Mouse (Mus musculus) lung, postnatal 25 days (tissue): Measurements from ENCODE around the gene Arhgap30.

Experiments
- DNase-seq: peaks from one replicate; pipeline ENCODE4 v3.0.0; 2022; ENCODE audit warnings: low spot score

The Arhgap30 gene

DNA sequence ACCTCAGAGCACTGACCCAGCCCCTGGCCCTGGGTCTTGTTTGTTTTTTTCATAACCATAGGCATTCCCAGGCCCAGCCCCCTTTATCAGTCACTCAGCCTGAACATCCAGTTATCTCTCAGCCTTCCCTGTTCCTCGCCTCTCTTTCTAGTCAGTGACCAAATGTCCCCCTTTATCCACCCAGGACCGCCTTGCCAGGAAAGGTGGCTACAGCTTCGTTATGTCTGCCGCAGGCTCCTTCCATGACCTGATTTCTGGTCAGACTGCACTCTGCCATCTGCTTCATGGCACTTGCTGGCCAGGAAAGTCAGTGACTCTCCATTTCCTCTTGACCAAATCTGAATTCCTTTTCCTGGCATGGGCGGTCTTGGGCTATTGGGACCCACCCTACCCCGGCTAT lies 10.5 kb upstream of the Arhgap30 start:
- DNase-seq, result no peak

DNA sequence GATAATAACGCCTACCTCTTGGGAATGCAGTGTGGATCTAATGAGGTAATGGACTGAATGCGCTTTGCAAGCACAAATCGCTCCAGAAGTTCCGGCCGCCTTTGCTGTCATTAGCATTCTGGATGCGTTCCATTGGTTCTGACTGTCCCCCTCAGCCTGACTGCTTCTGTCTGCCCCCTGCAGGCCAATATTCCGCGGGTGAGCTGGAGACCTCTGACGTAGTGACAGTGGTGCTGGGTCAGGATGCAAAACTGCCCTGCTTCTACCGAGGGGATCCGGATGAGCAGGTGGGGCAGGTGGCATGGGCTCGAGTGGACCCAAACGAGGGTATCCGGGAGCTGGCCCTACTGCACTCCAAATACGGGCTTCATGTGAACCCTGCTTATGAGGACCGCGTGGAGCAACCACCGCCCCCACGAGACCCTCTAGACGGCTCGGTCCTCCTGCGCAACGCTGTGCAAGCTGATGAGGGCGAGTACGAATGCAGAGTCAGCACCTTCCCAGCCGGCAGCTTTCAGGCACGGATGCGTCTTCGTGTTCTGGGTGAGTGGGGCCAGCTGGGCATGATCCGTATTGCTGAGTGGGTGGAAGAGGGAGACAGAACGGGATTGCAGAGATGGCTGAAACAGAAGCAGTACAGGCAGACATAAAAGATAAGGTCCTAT lies 8.7 kb upstream of the Arhgap30 start:
- DNase-seq, result peak; percentile 88

- DNase-seq, result no peak
These were observed 6.6 kb upstream of the Arhgap30 start for GRCm38 (mm10) chr1:171382096-171382620.

DNA sequence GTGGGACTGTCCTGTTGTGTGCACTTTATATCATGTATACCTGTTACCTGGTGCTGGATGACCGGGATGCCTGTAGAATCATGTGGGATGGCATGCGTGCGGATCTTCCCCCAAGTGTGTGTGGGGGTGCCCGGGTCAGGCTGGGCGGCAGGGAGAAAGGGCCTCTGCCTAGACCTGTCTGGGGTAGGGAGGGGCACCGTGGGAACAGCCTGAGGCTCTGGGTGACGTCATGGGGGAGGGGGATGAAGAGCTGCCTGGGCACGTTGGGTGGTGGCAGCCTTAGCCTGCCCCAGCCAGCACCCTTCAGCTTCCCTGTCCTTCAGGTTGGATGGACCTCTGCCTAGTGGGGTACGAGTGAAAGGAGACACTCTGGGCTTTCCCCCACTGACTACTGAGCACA lies 4.4 kb upstream of the Arhgap30 start:
- no peak for DNase-seq

DNA sequence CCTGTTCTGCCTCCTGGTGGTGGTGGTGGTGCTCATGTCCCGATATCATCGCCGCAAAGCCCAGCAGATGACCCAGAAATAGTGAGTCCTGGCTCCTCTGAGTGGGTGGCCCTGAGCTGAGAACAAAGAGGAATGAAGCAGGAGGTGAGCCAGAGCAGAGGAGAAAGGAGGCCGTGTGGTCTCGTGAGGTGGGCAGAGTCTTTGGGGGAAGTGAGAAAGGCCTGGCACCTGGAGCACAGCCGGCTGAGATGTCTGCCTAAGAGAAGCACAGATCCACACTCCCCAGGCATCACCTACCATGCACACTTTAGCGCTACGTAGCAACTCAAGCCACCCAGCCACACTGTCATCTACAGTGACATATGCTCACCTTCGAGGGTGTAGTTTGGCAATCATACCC lies 3.6 kb upstream of the Arhgap30 start:
- DNase-seq, result no peak

- no peak for DNase-seq
These were observed 1.7 kb upstream of the Arhgap30 start for GRCm38 (mm10) chr1:171387099-171387498.

DNA sequence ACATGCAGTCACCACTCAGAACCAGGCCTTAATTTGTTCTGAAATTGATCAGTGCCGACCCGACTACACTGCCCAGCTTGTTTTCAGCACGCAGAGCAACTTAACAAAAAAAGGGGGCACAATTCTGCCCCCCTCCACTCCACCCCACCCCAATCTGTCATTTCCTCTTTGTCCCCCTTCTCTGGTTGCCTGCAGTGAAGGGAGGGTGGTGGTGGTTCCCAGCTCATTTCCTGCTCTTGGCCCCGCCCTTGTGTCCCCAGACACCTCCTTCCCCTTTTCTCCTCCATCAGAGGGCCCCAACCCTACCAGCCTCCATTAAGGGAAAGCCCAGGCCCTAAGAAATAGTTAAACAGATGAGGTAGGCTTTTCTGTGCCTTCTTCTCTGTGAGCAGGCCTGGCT lies 1.3 kb downstream of the Arhgap30 start:
- DNase-seq, result peak; percentile 73

DNA sequence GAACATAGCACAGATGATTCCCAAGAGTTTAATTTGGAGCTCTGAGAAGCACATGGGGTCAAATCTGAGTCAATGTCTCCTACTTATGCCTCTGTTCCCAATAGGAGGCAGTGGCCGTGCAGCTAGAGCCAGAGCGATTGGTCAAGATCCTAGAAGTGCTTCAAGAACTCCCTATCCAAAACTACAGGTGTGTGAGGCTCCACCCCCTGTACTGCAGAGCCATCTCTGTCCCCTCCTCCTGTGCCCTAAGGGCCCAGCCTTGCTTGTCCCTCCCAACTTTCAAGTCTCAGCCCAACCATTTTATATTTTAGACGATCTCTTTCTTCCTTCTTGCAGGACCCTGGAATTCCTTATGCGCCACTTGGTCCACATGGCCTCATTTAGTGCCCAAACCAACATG lies 13.1 kb downstream of the Arhgap30 start:
- no peak for DNase-seq

GRCm38 (mm10) chr1:171402991-171403390 lies 14.2 kb downstream of the Arhgap30 start:
- DNase-seq, result no peak

- DNase-seq, result no peak
These were observed 18.5 kb downstream of the Arhgap30 start for GRCm38 (mm10) chr1:171407263-171407662.

DNA sequence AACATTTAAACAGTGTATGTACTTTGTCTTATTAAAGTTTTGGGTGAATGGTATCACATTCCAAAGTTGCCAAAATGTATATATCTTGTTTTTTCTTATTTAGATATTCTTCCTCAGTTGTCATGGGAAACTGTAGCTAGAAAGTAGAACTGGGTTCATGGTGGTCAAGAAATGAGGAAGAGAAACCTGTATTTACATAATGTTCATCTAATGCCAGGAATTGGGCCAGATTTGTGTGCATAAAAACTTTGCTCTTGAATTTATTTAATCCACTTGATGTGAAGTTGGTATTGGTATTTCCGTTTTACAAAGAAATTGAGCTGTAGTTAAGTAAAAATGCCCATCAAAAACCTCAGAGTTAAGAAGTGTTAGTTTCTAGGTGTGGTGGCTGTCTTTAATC lies 21.5 kb downstream of the Arhgap30 start:
- DNase-seq, result no peak

DNA sequence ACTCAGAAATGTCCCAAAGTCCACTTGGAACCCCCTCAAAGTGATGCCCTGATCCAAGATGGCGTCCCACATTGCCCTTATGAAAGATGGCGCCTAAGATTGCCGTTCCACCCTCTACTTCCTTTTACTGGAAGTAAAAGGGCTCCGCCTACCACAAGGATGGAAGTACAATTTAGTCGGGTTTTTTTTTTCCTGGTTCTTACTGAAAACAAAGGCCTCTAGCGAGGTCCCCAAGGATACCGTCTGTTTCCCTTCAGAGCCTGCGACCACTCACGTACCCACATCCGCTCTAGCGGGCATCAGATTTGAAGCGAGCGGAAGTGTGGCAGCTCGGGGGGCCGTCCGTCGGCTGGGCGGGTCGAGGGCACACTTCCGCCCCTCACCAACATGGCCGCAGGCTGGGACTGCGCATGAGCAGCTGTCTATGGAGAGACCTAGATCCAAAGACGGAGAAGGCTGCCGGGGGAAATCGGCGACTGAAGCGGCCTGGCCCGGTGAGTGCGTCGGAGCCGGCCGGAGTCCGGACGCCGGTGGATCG lies 22.3 kb downstream of the Arhgap30 start, which contains the start of gene Usf1:
Usf1 (plus strand) TSS at position 367 of the 538 bp plus-strand sequence.
- DNase-seq, result peak; percentile 96

- DNase-seq, result no peak
These were observed 22.8 kb downstream of the Arhgap30 start for GRCm38 (mm10) chr1:171411492-171411941.

DNA sequence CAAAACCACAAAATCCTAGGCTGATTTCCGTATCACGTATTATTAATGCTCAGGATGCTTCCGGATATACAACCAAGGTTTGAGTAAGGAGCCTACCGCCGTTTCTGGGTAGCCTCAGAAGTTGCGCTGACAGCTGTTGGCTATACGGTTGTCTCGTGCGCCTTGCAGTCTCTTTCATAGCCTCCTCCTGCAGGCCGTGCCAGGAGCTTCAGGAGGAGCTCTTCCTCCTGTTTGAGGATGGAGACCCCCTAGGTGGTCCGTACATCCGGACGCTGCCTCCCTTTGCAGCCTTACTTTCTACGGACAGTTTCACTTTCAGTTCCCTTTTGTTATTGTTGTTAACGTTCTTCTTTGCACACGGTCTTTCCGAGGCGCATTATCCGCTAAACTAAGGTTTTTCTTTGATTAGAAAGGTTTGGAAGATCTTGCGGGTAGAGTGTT lies 23.3 kb downstream of the Arhgap30 start:
- peak; percentile 56 for DNase-seq

- DNase-seq, result peak; percentile 34
These were observed 23.7 kb downstream of the Arhgap30 start for GRCm38 (mm10) chr1:171412446-171412845.

DNA sequence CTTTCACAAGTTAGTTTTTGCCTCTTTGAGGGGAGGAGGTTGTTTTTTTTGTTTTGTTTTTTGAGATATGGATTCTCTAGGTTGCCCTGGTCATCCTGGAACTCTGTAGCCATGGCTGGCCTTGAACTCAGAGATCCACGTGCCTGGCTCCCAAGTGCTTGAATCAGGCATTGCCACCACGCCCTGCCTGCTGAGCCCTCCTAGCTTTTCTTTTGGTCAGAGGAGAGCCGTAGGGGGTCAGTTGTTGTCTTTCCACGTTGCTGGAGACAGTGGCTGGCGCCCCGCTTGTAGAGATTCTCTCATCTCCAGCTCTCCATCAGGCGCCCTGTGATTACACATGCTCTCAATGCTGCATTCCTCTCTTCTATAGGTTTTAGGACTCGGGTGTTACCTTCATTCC lies 24.9 kb downstream of the Arhgap30 start:
- DNase-seq, result no peak

- DNase-seq, result no peak
These were observed 29.9 kb downstream of the Arhgap30 start, which contains the start of gene Tstd1 for GRCm38 (mm10) chr1:171418660-171419059. Gene Tstd1 (plus strand): TSS chr1:171418872.

DNA sequence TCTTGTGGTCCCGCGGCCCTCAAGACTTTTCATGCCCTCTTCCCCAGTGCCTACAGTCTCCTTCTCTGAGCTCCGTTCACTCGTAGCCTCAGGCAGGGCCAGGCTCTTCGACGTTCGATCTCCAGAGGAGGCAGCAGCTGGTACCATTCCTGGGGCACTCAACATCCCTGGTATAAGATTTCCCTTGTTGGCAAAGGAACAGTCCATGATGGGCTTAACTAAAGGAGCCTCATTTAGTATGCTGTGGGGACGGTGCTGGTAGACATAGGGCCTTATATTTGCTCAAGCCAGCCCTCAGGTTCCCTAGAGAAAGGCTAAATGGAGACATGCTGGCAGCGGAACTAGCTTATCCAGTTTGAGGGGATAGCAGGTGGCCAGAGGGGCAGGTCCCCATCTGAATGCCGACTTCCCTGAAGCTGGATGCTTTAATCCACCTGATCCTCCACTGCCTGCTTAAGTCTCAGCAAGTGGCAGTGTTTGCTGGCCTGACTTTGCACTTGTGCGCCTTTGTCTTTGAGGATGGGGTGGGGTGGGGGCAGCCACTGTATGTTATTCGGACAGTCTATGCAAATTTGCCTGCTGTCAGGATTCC lies 30.6 kb downstream of the Arhgap30 start:
- DNase-seq, result no peak

GRCm38 (mm10) chr1:171419905-171420304 lies 31.2 kb downstream of the Arhgap30 start:
- DNase-seq, result no peak

DNA sequence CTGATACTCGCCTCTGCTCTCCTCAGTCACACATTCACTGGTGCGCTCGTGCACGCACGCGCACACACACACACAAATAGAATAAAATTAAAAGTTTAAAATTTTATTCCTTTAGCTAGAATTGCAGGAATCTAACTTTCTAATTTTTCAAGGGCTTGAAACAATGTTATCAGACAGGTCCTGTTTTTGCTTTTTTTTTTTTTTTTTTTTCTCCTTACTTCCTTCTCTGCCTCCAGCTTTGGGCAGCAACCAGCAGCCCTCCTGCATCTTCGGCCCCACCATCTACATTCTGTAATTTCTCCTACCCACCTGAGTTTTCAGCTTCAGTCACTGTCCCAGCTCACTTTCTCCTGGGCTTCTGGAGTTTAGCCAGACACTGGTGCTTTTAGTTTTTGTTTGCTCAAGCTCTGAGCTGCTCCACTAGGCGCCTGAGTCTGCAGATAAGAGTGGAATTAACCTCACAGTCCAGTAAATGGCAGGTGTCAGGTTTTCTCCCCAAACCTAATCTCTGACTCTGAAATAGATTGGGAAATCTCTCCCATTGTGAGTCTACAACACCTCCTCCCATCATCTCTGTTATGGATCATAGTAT lies 33.8 kb downstream of the Arhgap30 start:
- peak; percentile 47 for DNase-seq

- no peak for DNase-seq
These were observed 35.9 kb downstream of the Arhgap30 start for GRCm38 (mm10) chr1:171424638-171425037.

GRCm38 (mm10) chr1:171425126-171425525 lies 36.4 kb downstream of the Arhgap30 start:
- DNase-seq, result no peak

GRCm38 (mm10) chr1:171432158-171432557 lies 43.4 kb downstream of the Arhgap30 start:
- no peak for DNase-seq
